Mouse (Mus musculus): Measurements from ENCODE around the gene Susd1. TPM values are rescaled to one million over a fixed set of nuclear protein-coding genes. Genes with fewer than 3 reads are reported as not detected.

The Susd1 gene
- total and polyA plus RNA-seq, 3 experiments, result 1.6 to 6.1 (median 4.1) TPM

DNA sequence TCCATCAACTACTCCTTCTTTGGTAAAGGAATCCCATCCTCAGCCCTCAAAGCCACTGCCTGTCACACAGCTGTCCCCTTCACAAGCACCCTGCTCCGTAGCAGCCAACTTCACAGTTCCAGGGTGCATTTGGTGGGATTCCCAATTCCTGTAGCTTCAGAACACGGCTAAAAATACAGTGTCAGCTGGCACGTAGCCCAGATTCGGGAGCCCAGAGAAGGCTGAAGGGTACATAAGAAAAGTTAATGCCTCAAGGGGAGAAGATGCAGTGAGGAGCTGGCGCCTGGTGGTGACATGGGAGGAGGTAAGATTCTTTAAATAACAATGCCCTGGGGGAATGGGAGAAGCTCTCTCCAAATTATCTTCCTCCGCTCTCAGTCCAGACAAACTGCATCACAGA lies 34.1 kb downstream of the Susd1 start:
- Histone ChIP-seq H3K79me2 (replicated peaks; ENCODE audit: control insufficient read depth, extremely low read depth, insufficient read depth, poor library complexity, severe bottlenecking) (no peaks in the 10 kb centered on the region), H3K9ac (ENCODE audit: insufficient read depth, low read depth) (no peak overlapping the region), H3K9me3 (replicated peaks; ENCODE audit: low read length) (peaks cover 6% of the 10 kb centered on the region), H3K36me3 (replicated peaks in 1 of 2; ENCODE audit: control insufficient read depth in 1 of 2, insufficient read depth in 1 of 2, low read length in 1 of 2) (no peaks in the 10 kb centered on the region), H3K4me3 (replicated peaks in 1 of 3; ENCODE audit: low read depth in 2 of 3, low read length in 2 of 3, poor library complexity in 1 of 3) (no peak overlapping the region), H3K27ac (ENCODE audit: insufficient read depth, low read depth) (no peak overlapping the region), H3K4me2 (ENCODE audit: insufficient read depth, low read depth, poor library complexity, severe bottlenecking) (no peak overlapping the region), H3K27me3 (replicated peaks) (no peaks in the 10 kb centered on the region), H3K4me1 (ENCODE audit: control insufficient read depth in 1 of 2, insufficient read depth in 2 of 2) (peaks cover 2 to 14% of the 10 kb centered on the region in 2 experiments; a peak in 2 of 4 replicates)
- in situ Hi-C loops (cut with MboI; ENCODE audit: low pct_ligation_motif_present, low pct_unique_long_range_greater_than_20kb, low sequenced_read_pairs), result no loop called here
- TF ChIP-seq HCFC1 (IDR thresholded peaks at IDR 0.05; ENCODE audit: low read depth, low read length) (no peak), CTCF (conservative IDR thresholded peaks at IDR 0.05 in 1 of 2, IDR thresholded peaks at IDR 0.05 in 1 of 2; ENCODE audit: low read depth in 2 of 2, low read length in 2 of 2) (no peak)
- DNase-seq (ENCODE audit: extremely low read depth), result no peak
- dilution Hi-C loops (cut with MboI; ENCODE audit: extremely low pct_ligation_motif_present, extremely low pct_unique_long_range_greater_than_20kb, low sequenced_read_pairs), result no loop called here

DNA sequence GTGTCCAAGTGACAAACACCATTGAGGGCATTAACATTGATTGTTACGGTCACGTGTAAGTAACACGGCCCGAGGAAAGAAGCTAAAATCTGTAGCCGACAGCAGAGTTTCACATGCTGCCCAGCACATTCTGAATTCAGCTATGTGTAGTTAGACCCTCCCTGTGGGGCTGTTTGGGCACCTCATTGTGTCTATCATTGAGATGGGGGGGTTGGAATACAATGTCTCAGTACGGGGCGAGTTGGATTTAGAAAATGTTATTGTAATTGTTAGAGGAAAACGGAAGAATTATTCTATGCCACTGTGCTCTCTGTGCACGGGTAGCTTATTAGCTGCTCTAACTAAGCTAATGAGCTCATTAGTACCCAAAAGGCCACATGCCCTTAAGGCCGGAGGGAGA lies 37.5 kb downstream of the Susd1 start:
- Histone ChIP-seq H3K4me3 (replicated peaks in 1 of 3; ENCODE audit: low read depth in 2 of 3, low read length in 2 of 3, poor library complexity in 1 of 3) (no peak overlapping the region), H3K4me2 (ENCODE audit: insufficient read depth, low read depth, poor library complexity, severe bottlenecking) (no peak overlapping the region), H3K9ac (ENCODE audit: insufficient read depth, low read depth) (no peak overlapping the region), H3K27me3 (replicated peaks) (no peaks in the 10 kb centered on the region), H3K27ac (ENCODE audit: insufficient read depth, low read depth) (no peak overlapping the region), H3K9me3 (replicated peaks; ENCODE audit: low read length) (peaks cover 6% of the 10 kb centered on the region), H3K4me1 (ENCODE audit: control insufficient read depth in 1 of 2, insufficient read depth in 2 of 2) (no peaks in the 10 kb centered on the region), H3K79me2 (replicated peaks; ENCODE audit: control insufficient read depth, extremely low read depth, insufficient read depth, poor library complexity, severe bottlenecking) (no peaks in the 10 kb centered on the region), H3K36me3 (replicated peaks in 1 of 2; ENCODE audit: control insufficient read depth in 1 of 2, insufficient read depth in 1 of 2, low read length in 1 of 2) (no peaks in the 10 kb centered on the region)
- in situ Hi-C loops (cut with MboI; ENCODE audit: low pct_ligation_motif_present, low pct_unique_long_range_greater_than_20kb, low sequenced_read_pairs), result no loop called here
- dilution Hi-C loops (cut with MboI; ENCODE audit: extremely low pct_ligation_motif_present, extremely low pct_unique_long_range_greater_than_20kb, low sequenced_read_pairs), result no loop called here
- no peak for DNase-seq (ENCODE audit: extremely low read depth)
- no peak for TF ChIP-seq ZKSCAN1 (IDR thresholded peaks at IDR 0.05; ENCODE audit: borderline replicate concordance, low read depth, low read length)
- TF ChIP-seq BHLHE40 (IDR thresholded peaks at IDR 0.05; ENCODE audit: low read depth, low read length), result no peak
- no peak for TF ChIP-seq UBTF (IDR thresholded peaks at IDR 0.05; ENCODE audit: low read depth, low read length)
- no peak for TF ChIP-seq CHD2 (IDR thresholded peaks at IDR 0.05; ENCODE audit: low read length)

DNA sequence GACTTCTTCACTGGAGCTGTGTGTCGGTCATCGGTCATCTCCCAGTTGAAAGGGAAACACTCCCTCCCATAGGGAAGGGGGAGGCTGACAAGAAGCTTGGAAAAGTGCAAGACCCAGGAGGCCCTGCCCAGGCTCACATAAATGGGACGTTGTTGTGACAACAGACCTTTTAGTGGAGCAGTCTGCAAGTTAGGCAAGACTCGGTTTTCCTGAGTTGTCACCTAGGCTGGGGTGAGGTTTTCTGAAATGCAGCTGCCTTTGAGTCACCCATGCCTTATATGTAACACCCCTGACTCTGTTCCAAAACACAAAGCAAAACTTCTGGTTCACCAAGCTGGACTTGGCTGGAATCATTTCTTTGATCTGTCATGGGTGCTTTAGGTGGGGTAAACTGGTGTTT lies 39.1 kb downstream of the Susd1 start:
- Histone ChIP-seq H3K9ac (ENCODE audit: insufficient read depth, low read depth) (no peak overlapping the region), H3K36me3 (replicated peaks in 1 of 2; ENCODE audit: control insufficient read depth in 1 of 2, insufficient read depth in 1 of 2, low read length in 1 of 2) (no peaks in the 10 kb centered on the region)

More for the DNA sequence above, 39.1 kb downstream of the Susd1 start:
- dilution Hi-C loops (cut with MboI; ENCODE audit: extremely low pct_ligation_motif_present, extremely low pct_unique_long_range_greater_than_20kb, low sequenced_read_pairs), result no loop called here
- H3K4me1 ChIP-seq (ENCODE audit: control insufficient read depth in 1 of 2, insufficient read depth in 2 of 2), result no peaks in the 10 kb centered on the region
- H3K4me2 ChIP-seq (ENCODE audit: insufficient read depth, low read depth, poor library complexity, severe bottlenecking), result no peak overlapping the region
- no peaks in the 10 kb centered on the region for H3K27me3 ChIP-seq (replicated peaks)
- DNase-seq (ENCODE audit: extremely low read depth), result no peak
- no peak overlapping the region for H3K27ac ChIP-seq (ENCODE audit: insufficient read depth, low read depth)
- H3K79me2 ChIP-seq (replicated peaks; ENCODE audit: control insufficient read depth, extremely low read depth, insufficient read depth, poor library complexity, severe bottlenecking), result no peaks in the 10 kb centered on the region
- in situ Hi-C loops (cut with MboI; ENCODE audit: low pct_ligation_motif_present, low pct_unique_long_range_greater_than_20kb, low sequenced_read_pairs), result no loop called here
- TF ChIP-seq E2F4 (IDR thresholded peaks at IDR 0.05; ENCODE audit: insufficient replicate concordance, low read depth, low read length) (no peak), UBTF (IDR thresholded peaks at IDR 0.05; ENCODE audit: low read depth, low read length) (no peak), BHLHE40 (IDR thresholded peaks at IDR 0.05; ENCODE audit: low read depth, low read length) (no peak), MEF2A (IDR thresholded peaks at IDR 0.05; ENCODE audit: borderline replicate concordance, low read depth, low read length) (no peak), USF2 (conservative IDR thresholded peaks at IDR 0.05; ENCODE audit: low read depth, low read length) (no peak), MAZ (IDR thresholded peaks at IDR 0.05; ENCODE audit: low read depth, low read length) (no peak), HCFC1 (IDR thresholded peaks at IDR 0.05; ENCODE audit: low read depth, low read length) (no peak), IRF4 (IDR thresholded peaks at IDR 0.05; ENCODE audit: low read depth, low read length) (no peak), ZKSCAN1 (IDR thresholded peaks at IDR 0.05; ENCODE audit: borderline replicate concordance, low read depth, low read length) (no peak)
- H3K9me3 ChIP-seq (replicated peaks; ENCODE audit: low read length), result no peaks in the 10 kb centered on the region
- no peak overlapping the region for H3K4me3 ChIP-seq (replicated peaks in 1 of 3; ENCODE audit: low read depth in 2 of 3, low read length in 2 of 3, poor library complexity in 1 of 3)
